Mouse (Mus musculus) myocyte (in vitro differentiated cells): ENCODE measurements around the gene Vwa5b1. TPM values are rescaled to one million over a fixed set of nuclear protein-coding genes. Genes with fewer than 3 reads are reported as not detected.

Experiments used
- H3K27me3 ChIP-seq: one replicate; pipeline ENCODE4 v1.6.1; 2011; ENCODE audit not compliant: control insufficient read depth, insufficient read depth, insufficient read length
- H3K36me3 ChIP-seq: one replicate; pipeline ENCODE4 v1.6.1; 2011; ENCODE audit not compliant: control insufficient read depth, insufficient read depth
- H3K4me2 ChIP-seq: one replicate; pipeline ENCODE4 v1.6.1; 2011; ENCODE audit warnings: low read depth, control low read depth
- H3K4me3 ChIP-seq: one replicate; pipeline ENCODE4 v1.5.1; 2011; ENCODE audit warnings: mild to moderate bottlenecking, control low read depth, moderate library complexity
- H3K79me2 ChIP-seq: one replicate; pipeline ENCODE4 v1.6.1; 2011; ENCODE audit not compliant: control insufficient read depth, insufficient read depth
- H3ac ChIP-seq: one replicate; pipeline ENCODE4 v1.6.1; 2011; ENCODE audit not compliant: control insufficient read depth, insufficient read length
- CEBPB ChIP-seq: IDR thresholded peaks from 2 replicates; pipeline ENCODE4 v1.6.1; 2011; ENCODE audit warnings: mild to moderate bottlenecking, moderate library complexity; ENCODE audit not compliant: poor library complexity, insufficient read depth, severe bottlenecking
- E2F4 ChIP-seq: IDR thresholded peaks from one replicate; pipeline ENCODE4 v1.6.1; 2011; ENCODE audit warnings: mild to moderate bottlenecking, control low read depth, moderate library complexity; ENCODE audit not compliant: insufficient read depth
- MAX ChIP-seq: IDR thresholded peaks from one replicate; pipeline ENCODE4 v1.6.1; 2011; ENCODE audit warnings: low read depth, mild to moderate bottlenecking, control low read depth
- MYOD1 ChIP-seq, 3 experiments: IDR thresholded peaks; one replicate each; pipeline ENCODE4 v1.6.1; 2011; ENCODE audit warnings: control low read depth in 2 of 3, low read depth in 2 of 3, mild to moderate bottlenecking in 2 of 3, moderate library complexity in 1 of 3; ENCODE audit not compliant: insufficient read length in 2 of 3, control insufficient read depth in 1 of 3
- MYOG ChIP-seq, 3 experiments: IDR thresholded peaks; one replicate each; pipeline ENCODE4 v1.6.1; 2011; ENCODE audit warnings: control low read depth in 2 of 3, low read depth in 2 of 3, mild to moderate bottlenecking in 2 of 3; ENCODE audit not compliant: insufficient read length in 2 of 3, control insufficient read depth in 1 of 3, insufficient read depth in 1 of 3
- POLR2A ChIP-seq: IDR thresholded peaks from one replicate; pipeline ENCODE4 v1.6.1; 2011; ENCODE audit warnings: low read depth, mild to moderate bottlenecking, control low read depth, moderate library complexity; ENCODE audit not compliant: insufficient read length
- POLR2AphosphoS2 ChIP-seq: IDR thresholded peaks from one replicate; pipeline ENCODE4 v1.6.1; 2011; ENCODE audit warnings: low read depth, control low read depth; ENCODE audit not compliant: insufficient read length
- REST ChIP-seq: IDR thresholded peaks from one replicate; pipeline ENCODE4 v1.6.1; 2011; ENCODE audit warnings: mild to moderate bottlenecking, control low read depth, moderate library complexity; ENCODE audit not compliant: insufficient read depth, insufficient read length
- SRF ChIP-seq: IDR thresholded peaks from one replicate; pipeline ENCODE4 v1.6.1; 2011; ENCODE audit warnings: low read depth; ENCODE audit not compliant: control insufficient read depth, insufficient read length
- TCF12 ChIP-seq: IDR thresholded peaks from one replicate; pipeline ENCODE4 v1.6.1; 2011; ENCODE audit warnings: mild to moderate bottlenecking, control low read depth; ENCODE audit not compliant: poor library complexity, insufficient read depth, severe bottlenecking
- TCF3 ChIP-seq: IDR thresholded peaks from one replicate; pipeline ENCODE4 v1.6.1; 2011; ENCODE audit warnings: low read depth, control low read depth; ENCODE audit not compliant: insufficient read length
- USF1 ChIP-seq: IDR thresholded peaks from one replicate; pipeline ENCODE4 v1.6.1; 2011; ENCODE audit warnings: low read depth, mild to moderate bottlenecking, control low read depth, moderate library complexity
- polyA plus RNA-seq: library from polyadenylated mRNA; unstranded; fragments of >200 nt; fragmentation: generic; extraction: Trizol; gene quantifications from one replicate; pipeline ENCODE4 v1.2.1, GENCODE M21; 2012; ENCODE audit warnings: missing spikeins

Vwa5b1 gene
- polyA plus RNA-seq: not detected

GRCm38 (mm10) chr4:138635428-138636145 is at the start of gene Vwa5b1:
TSS of gene Vwa5b1 (minus strand) at chr4:138635884.
- Histone ChIP-seq H3K4me3 (no peak within 1 kb of the TSS), H3ac (no peak within 1 kb of the TSS), H3K36me3 (no peaks in the 10 kb centered on the region), H3K27me3 (no peaks in the 10 kb centered on the region), H3K4me2 (no peak within 1 kb of the TSS), H3K79me2 (no peaks in the 10 kb centered on the region)
- TF ChIP-seq MAX (no peak), POLR2AphosphoS2 (no peak), MYOD1 (IDR thresholded peaks at IDR 0.05; ENCODE audit: control insufficient read depth in 1 of 3, insufficient read length in 2 of 3, low read depth in 2 of 3) (no peak), POLR2A (no peak), MYOG (IDR thresholded peaks at IDR 0.05; ENCODE audit: control insufficient read depth in 1 of 3, insufficient read depth in 1 of 3, insufficient read length in 2 of 3, low read depth in 2 of 3) (no peak), CEBPB (no peak), E2F4 (no peak), REST (no peak), SRF (no peak), TCF3 (no peak), USF1 (no peak), TCF12 (no peak)

DNA sequence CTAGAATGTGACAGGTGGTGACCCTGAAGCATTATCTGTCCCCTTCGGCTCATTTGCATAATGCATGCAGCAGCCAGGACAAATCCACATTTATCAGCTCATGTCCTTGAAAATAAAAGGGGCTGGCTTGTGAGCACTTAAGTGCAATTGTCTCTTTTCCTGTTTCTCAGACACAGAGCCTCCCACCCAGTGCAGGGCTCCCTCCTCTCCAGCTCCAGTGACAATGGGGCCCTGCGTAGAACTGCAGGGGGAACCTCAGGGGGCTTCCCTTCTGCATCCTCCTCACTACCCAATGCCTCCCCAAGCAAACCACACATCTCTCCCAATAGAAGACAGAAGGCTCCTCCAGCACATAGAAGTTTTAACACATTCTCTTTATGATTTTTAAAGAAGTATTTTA is 47.1 kb upstream of the Vwa5b1 start:
- Histone ChIP-seq H3K27me3 (peaks cover 12% of the 10 kb centered on the region), H3K4me3 (no peak overlapping the region), H3K4me2 (no peak overlapping the region), H3K79me2 (no peaks in the 10 kb centered on the region), H3ac (no peak overlapping the region), H3K36me3 (no peaks in the 10 kb centered on the region)
- no peak for TF ChIP-seq REST
- no peak for TF ChIP-seq CEBPB
- TF ChIP-seq POLR2A: no peak
- no peak for TF ChIP-seq MAX
- TF ChIP-seq USF1: no peak
- no peak for TF ChIP-seq TCF12
- TF ChIP-seq SRF: no peak
- no peak for TF ChIP-seq POLR2AphosphoS2
- TF ChIP-seq MYOG (IDR thresholded peaks at IDR 0.05; ENCODE audit: control insufficient read depth in 1 of 3, insufficient read depth in 1 of 3, insufficient read length in 2 of 3, low read depth in 2 of 3): no peak
- no peak for TF ChIP-seq TCF3
- no peak for TF ChIP-seq MYOD1 (IDR thresholded peaks at IDR 0.05; ENCODE audit: control insufficient read depth in 1 of 3, insufficient read length in 2 of 3, low read depth in 2 of 3)
- TF ChIP-seq E2F4: no peak

- no peak overlapping the region for H3K4me2 ChIP-seq
- H3K4me3 ChIP-seq: no peak overlapping the region
- H3ac ChIP-seq: no peak overlapping the region
- H3K36me3 ChIP-seq: no peaks in the 10 kb centered on the region
- TF ChIP-seq SRF (no peak), USF1 (no peak), MAX (no peak), CEBPB (no peak), REST (no peak), E2F4 (no peak)
- peaks cover 7% of the 10 kb centered on the region for H3K27me3 ChIP-seq
- H3K79me2 ChIP-seq: no peaks in the 10 kb centered on the region
Measured at GRCm38 (mm10) chr4:138680124-138680523, 44.4 kb upstream of the Vwa5b1 start.

DNA sequence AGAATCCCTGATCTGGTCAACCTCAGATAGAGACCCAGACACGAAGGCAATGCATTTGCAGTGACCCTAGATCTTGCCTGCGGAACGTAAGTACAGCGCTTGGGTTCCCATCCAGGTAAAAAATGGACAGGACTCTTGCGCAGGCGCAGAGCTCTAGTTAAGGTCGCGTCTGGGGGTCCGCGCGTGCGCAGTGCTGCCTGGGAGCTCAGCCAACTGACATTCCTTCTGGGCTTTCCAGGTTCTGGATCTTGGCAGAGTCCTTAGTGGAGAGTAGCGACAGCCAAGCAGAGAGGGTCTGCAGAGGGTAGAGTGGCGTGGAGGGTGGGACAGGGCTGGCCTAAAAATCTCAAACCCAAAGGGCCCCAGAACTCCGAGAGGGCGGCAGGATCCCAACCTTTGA is 41.9 kb upstream of the Vwa5b1 start:
- Histone ChIP-seq H3K36me3 (no peaks in the 10 kb centered on the region), H3ac (no peak overlapping the region), H3K79me2 (no peaks in the 10 kb centered on the region), H3K4me2 (no peak overlapping the region), H3K4me3 (no peak overlapping the region), H3K27me3 (peaks cover 7% of the 10 kb centered on the region)
- TF ChIP-seq SRF: no peak
- TF ChIP-seq REST: no peak

- Histone ChIP-seq H3K27me3 (peaks cover 10% of the 10 kb centered on the region), H3K79me2 (no peaks in the 10 kb centered on the region), H3K36me3 (no peaks in the 10 kb centered on the region), H3K4me2 (no peak overlapping the region), H3K4me3 (no peak overlapping the region), H3ac (no peak overlapping the region)
- TF ChIP-seq E2F4 (no peak), MYOG (IDR thresholded peaks at IDR 0.05; ENCODE audit: control insufficient read depth in 1 of 3, insufficient read depth in 1 of 3, insufficient read length in 2 of 3, low read depth in 2 of 3) (no peak), TCF3 (no peak), USF1 (no peak), MAX (no peak), SRF (no peak), REST (peak; percentile 65), POLR2AphosphoS2 (no peak), MYOD1 (IDR thresholded peaks at IDR 0.05; ENCODE audit: control insufficient read depth in 1 of 3, insufficient read length in 2 of 3, low read depth in 2 of 3) (no peak)
Measured at GRCm38 (mm10) chr4:138676480-138676879, 40.8 kb upstream of the Vwa5b1 start.
